Mouse (Mus musculus) brain, adult 2 months (tissue): ENCODE measurements around the gene Vav3.

Experiments
- DNase-seq: peaks from one replicate; pipeline ENCODE4 v3.0.0; 2011; ENCODE audit warnings: low read depth, low spot score

Gene Vav3

GRCm38 (mm10) chr3:109574161-109574560, 233.7 kb downstream of the Vav3 start:
- DNase-seq: no peak

DNA sequence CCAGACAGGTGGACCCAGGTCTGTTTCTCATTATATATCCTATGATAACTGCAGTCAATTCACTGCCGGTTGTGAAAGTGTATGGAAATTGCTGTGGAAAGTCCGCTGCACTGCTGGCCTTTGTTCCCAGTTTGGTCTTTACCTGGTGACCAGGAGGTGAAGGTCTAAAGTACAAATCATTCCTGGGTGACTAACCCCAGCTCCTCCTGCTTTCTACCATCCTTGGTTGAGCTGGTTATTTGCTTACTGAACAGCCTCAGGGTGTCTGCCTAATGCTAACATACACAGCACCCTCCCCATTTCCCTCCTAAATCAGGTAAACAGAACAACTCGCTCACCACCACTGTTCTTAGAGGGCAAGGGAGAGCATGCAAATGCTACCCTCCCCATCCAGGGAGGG, 237.9 kb downstream of the Vav3 start:
- DNase-seq: no peak

- no peak for DNase-seq
These were observed 238.5 kb downstream of the Vav3 start for GRCm38 (mm10) chr3:109578983-109579382.

DNA sequence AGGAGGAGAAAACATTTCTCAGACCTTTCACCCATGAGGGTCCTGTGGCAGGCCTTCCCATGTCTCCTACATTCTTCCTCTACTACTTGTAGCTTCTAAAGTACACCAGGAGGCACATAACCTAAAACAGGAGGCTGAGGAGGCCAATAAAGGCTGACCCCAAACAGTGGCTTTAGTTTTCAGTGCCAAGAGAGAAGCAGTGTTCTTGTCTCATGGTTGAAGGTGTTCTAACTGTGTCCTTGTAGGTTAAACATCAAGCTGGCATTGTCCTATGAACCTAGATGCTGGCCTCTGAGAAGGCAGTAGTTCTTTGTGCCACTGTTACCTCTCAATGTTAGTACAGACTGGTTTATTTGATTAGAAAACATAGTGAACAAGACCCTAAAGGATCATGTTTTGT, 245.5 kb downstream of the Vav3 start:
- DNase-seq: no peak

GRCm38 (mm10) chr3:109592970-109593369, 252.5 kb downstream of the Vav3 start:
- DNase-seq: peak; percentile 29

- no peak for DNase-seq
These were observed 255.6 kb downstream of the Vav3 start for GRCm38 (mm10) chr3:109596084-109596483.

GRCm38 (mm10) chr3:109600699-109601451, 260.4 kb downstream of the Vav3 start:
- DNase-seq: no peak

GRCm38 (mm10) chr3:109602753-109603152, 262.3 kb downstream of the Vav3 start:
- no peak for DNase-seq

DNA sequence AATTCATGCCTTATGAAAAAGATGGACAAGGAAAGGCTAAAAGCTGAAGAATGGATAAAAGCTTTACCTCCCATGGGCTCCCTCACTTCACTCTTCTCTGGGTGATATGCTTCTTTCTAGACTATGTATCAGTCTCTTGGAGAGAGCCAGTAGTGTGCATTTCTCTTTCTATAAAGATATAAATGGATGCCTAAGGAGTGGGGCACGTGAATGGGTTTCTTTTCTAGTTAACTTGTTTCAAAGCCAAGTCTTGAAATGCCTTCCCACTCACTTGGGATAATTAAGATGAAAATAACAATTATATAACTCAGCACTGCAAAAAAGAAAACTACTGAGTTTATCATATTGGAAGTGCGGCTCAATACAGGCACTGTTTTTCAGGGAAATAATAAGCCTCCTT, 265.7 kb downstream of the Vav3 start:
- DNase-seq: peak; percentile 54

DNA sequence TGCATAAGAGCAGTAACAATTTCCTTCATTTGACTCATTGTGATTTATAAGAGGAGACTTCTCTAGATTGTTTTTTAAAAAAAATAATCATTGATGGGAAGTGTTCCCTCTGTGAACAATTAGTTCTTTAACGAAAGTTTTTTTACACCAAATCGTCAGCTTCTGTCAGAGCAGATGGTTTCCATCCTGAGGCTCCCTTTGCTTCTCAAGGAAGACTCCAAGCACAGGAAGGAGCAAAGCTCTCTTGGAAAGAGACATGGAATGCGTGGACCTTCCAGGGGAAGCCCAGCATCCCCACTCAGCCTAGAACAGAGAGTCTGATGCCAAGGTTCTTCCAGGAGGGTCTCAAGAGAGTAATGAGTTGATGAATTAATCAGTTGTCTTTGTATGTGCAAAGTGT, 281.3 kb downstream of the Vav3 start:
- DNase-seq: peak; percentile 42

- DNase-seq: no peak
These were observed 281.9 kb downstream of the Vav3 start for GRCm38 (mm10) chr3:109622361-109622760.

DNA sequence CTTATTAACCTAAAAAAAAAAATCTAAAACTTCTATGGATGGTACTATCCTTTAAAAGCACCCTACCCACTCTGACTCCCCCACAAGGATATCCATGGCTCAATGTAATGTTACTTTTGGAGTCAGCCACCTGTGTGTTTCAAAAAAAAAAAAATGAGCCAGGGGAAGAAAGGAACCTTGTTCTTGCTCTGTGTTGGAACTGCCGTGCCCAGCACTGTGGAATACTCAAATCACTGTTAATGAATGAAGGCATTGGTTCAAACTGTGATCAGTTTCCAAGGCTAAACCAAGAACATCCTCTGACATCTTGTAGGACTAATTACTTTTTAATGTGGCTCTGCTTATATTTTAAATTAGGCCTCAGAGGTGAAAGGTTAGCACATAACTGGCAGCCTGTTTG, 282.4 kb downstream of the Vav3 start:
- DNase-seq: no peak

- no peak for DNase-seq
These were observed 283.3 kb downstream of the Vav3 start for GRCm38 (mm10) chr3:109623770-109624169.

DNA sequence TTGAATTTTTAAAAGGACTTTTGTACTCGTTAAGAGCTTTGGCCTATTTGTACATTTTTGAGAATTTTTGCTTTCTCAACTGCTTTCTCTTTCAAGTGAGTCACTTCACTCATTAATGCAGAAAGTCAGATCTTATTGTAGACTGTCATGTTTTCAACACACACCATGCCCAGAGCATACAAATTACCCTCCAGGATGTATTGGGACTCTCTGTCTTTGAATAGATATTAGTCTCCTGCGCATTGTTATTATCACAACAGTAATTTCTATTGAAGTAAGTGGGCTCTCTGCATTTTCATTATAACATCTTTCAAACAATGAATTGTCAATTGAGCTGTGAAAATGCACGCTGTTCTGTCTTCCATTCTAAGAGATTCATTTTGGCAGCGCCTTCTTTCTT, 295.6 kb downstream of the Vav3 start:
- no peak for DNase-seq

GRCm38 (mm10) chr3:109639386-109639785, 298.9 kb downstream of the Vav3 start:
- no peak for DNase-seq

GRCm38 (mm10) chr3:109640796-109641195, 300.3 kb downstream of the Vav3 start:
- no peak for DNase-seq

GRCm38 (mm10) chr3:109648242-109648641, 307.8 kb downstream of the Vav3 start:
- no peak for DNase-seq

DNA sequence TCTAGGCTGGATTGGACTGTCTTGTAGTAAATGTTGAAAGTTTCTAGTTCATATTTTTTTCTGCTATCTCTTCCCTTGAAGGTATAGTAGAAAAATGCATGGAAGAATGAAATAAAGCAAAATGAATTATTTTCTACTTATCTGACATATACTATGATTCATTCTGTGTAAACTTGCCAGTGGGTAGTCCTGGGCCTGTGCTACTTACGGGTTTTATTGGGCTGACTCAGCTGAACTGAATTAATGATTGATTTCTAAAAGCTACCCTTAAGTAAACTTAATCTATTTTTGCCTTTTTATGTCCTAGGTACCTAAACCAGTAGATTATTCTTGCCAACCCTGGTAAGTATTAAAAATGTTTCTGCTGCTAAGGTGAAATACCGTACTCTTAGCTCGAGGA, 311.0 kb downstream of the Vav3 start:
- DNase-seq: no peak

- no peak for DNase-seq
These were observed 312.6 kb downstream of the Vav3 start for GRCm38 (mm10) chr3:109652860-109653631.

DNA sequence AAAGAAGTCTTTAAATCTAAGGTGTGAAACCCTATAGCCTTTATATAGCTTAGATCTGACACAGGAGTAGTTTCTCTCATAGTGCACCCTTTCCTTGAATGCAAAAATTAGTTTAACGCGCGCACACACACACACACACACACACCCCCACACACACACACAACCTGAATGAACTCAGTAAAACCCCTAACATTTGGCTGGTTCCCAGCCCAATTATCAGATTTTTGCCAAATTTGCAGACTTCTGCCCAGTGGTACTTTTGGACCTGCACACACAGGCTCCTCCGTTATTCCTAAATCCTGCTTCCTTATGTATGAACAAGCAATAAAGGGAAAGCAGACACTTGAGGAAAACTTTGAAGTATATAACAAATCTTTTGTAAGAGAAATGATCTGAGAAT, 313.9 kb downstream of the Vav3 start:
- no peak for DNase-seq

GRCm38 (mm10) chr3:109671716-109672115, 331.3 kb downstream of the Vav3 start:
- peak; percentile 76 for DNase-seq

DNA sequence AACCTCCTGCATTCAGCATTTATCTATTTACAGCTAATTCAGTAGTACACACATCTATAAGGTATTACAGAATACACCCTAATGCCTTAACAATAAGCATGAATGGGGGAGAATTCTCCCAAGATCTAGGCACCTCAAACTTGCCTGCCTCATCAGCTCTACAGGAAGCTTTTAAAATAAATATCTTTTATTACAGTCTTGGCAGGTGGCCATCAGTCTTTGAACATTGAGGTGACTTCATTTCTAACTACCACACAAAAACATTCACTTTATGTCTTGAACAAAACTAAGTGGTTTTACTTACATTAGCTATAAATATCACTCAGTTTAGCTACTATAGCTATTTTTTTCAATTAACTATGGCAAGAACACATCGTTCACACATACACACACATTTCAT, 332.5 kb downstream of the Vav3 start:
- no peak for DNase-seq

DNA sequence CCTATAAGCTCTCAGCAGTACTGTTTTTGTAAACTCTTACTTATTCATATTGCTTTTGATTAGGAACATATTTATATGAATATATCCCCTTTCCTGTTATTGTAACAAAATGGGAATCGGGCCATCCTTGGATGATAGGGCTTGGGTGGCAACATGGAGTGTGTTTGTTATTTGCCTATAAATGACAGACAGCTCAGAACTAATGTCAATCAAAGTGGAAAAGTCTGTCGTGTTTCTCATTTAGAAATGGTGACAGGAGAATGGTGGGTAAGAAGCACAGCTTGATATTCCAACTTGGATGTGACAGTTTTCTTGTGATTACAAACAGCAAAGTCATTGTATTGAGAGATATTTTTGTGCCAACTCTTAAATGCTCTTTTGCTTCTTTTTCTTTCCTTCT, 339.8 kb downstream of the Vav3 start:
- no peak for DNase-seq
